Mouse (Mus musculus): ENCODE results near the gene Rbp2. TPM values are rescaled to one million over a fixed set of nuclear protein-coding genes. Genes with fewer than 3 reads are reported as not detected.

Rbp2 gene
- polyA plus RNA-seq, 1 experiment = not detected

DNA sequence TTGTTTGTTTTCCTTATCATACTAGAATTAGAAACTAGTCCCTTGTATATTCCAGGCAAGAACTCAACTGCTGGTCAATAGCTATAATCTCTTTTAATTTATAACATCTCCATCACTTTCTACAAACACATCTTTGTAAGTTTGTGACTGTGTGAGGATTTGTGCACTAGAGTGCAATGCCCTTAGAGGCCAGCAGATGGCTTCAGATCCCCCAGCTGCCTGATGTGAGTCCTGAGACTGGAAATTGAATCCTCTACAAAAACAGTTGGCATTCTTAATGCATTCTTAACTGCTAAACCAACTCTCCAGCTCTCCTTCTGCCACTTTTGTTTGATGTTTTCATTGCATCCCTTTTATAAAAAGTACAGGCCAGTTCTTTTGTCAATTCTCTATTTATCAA is 49.8 kb downstream of the Rbp2 start:
- Histone ChIP-seq H3K27ac (ENCODE audit: insufficient read depth, low read length) (no peak overlapping the region), H3K4me1 (ENCODE audit: control insufficient read depth, insufficient read depth, low read length) (no peaks in the 10 kb centered on the region; the same call in 1 of the 2 replicates), H3K4me3 (ENCODE audit: insufficient read depth, low read length) (no peak overlapping the region)
- TF ChIP-seq POLR2A (IDR thresholded peaks at IDR 0.05; ENCODE audit: extremely low read depth, insufficient read depth, low read length) (no peak), CTCF (IDR thresholded peaks at IDR 0.05; ENCODE audit: extremely low read depth, insufficient read depth, low read length) (no peak)

DNA sequence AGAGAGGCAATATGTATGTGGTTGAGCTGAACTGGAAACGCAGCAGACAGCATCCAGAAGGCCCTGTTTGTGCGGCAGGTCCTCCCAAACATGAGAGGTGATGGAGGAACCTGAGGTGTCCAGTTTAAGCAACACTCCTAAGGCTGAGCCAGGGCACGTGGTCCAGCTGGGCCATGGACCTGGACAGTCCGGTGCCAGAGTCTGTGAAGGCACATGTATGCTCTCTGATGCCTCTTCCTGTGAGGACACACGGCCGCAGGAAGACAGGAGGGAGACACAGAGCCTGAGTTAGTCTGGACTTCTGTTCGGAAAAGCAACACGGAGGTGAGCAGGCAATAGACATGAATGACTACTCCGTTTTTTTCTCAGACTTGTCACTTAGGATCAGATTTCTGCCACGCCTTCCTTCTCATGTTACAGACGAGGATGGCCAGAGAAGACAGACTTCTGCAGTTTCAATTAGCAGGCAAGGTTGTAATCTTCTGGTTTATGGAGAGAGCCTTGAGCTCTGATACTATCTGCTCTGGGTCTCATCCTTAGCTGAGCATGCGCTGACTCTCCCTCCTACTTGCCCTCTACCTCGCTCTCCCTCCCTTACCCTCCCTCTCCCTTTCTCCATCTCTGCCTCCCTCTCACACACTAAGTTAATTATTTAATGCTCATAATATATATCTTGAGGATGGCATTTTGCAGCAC is 52.2 kb downstream of the Rbp2 start:
- Histone ChIP-seq H3K27ac (ENCODE audit: insufficient read depth, low read length) (no peak overlapping the region), H3K4me3 (ENCODE audit: insufficient read depth, low read length) (no peak overlapping the region), H3K4me1 (ENCODE audit: control insufficient read depth, insufficient read depth, low read length) (no peaks in the 10 kb centered on the region; the same call in 1 of the 2 replicates)
- TF ChIP-seq POLR2A (IDR thresholded peaks at IDR 0.05; ENCODE audit: extremely low read depth, insufficient read depth, low read length) = no peak
- TF ChIP-seq CTCF (IDR thresholded peaks at IDR 0.05; ENCODE audit: extremely low read depth, insufficient read depth, low read length) = no peak

DNA sequence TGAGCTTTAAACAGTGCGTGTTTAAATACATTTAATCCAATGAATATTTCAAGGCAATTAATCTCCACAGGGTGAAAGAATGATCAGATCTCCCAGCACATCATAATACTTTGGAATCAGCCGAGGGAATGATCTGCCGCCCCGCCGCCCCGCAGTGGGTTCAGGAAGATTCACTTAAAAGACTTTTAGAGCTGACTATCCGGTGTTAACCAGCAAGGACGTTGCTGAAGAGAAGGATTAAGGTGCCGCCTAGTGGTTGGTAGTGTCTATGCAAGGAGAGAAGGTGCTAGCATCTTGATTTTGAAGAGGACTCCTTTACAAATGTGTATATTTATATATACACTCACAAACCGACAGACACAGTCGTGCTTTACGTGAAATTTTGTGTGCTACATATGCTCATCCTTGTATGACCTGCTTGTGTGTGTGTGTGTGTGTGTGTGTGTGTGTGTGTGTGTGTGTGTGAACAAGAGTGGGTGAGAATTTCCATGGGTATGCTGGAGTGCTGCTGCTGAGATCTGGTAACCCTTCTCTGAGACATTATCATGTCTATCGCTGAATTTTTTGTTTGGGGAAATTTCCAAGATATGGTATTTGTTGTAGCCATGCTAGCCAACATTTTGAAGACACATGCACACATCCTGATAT is 52.9 kb downstream of the Rbp2 start:
- no peaks in the 10 kb centered on the region; the same call in 1 of the 2 replicates for H3K4me1 ChIP-seq (ENCODE audit: control insufficient read depth, insufficient read depth, low read length)
- no peak overlapping the region for H3K27ac ChIP-seq (ENCODE audit: insufficient read depth, low read length)
- no peak for TF ChIP-seq POLR2A (IDR thresholded peaks at IDR 0.05; ENCODE audit: extremely low read depth, insufficient read depth, low read length)
- peak; percentile 85 for TF ChIP-seq CTCF (IDR thresholded peaks at IDR 0.05; ENCODE audit: extremely low read depth, insufficient read depth, low read length)
- no peak overlapping the region for H3K4me3 ChIP-seq (ENCODE audit: insufficient read depth, low read length)

DNA sequence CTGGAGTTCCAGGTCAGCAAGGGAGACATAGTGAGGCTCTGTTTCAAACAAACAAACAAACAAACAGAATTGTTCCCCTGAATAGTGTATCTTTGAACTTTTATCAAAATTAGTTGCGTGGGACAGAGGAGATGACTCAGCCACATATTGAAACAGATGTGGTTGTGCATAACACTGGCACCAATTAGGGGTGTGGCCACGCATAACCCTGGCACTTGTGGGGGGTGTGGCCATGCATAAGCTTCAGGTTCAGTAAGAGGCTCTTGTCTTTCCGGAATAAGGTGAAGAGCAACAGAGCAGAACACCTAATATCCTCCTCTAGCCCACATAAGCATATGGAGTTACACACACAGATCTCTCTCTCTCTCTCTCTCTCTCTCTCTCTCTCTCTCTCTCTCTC is 58.1 kb downstream of the Rbp2 start:
- no peak overlapping the region for H3K27ac ChIP-seq (ENCODE audit: insufficient read depth, low read length)
- no peaks in the 10 kb centered on the region for H3K4me1 ChIP-seq (ENCODE audit: control insufficient read depth, insufficient read depth, low read length)
- no peak overlapping the region for H3K4me3 ChIP-seq (ENCODE audit: insufficient read depth, low read length)
- TF ChIP-seq CTCF (IDR thresholded peaks at IDR 0.05; ENCODE audit: extremely low read depth, insufficient read depth, low read length) (no peak), POLR2A (IDR thresholded peaks at IDR 0.05; ENCODE audit: extremely low read depth, insufficient read depth, low read length) (no peak)

Other genes starting within 250 kb of the Rbp2 start
- gene Nmnat3, start 198.7 kb upstream of the Rbp2 start, polyA plus RNA-seq (2012; rRNA removed) = 2.9 and 3.1 TPM in 2 replicates
- gene Rbp1, start 63.2 kb upstream of the Rbp2 start, polyA plus RNA-seq (2012; rRNA removed) = 17.1 and 22.2 TPM in 2 replicates
- gene Copb2, start 77.6 kb downstream of the Rbp2 start, polyA plus RNA-seq (2012; rRNA removed) = 56.5 and 59.8 TPM in 2 replicates
- gene Mrps22, start 115.5 kb downstream of the Rbp2 start, polyA plus RNA-seq (2012; rRNA removed) = 20.5 and 21.7 TPM in 2 replicates

Data from cortical plate, adult 2 months (tissue).